Mouse (Mus musculus) ES-Bruce4 (cell line): ENCODE results near the gene Gcn1l1.

Experiments
- CTCF ChIP-seq: IDR thresholded peaks from one replicate; pipeline ENCODE4 v1.8.1; 2011; ENCODE audit warnings: low read depth, low read length
- EP300 ChIP-seq: IDR thresholded peaks from 2 replicates; pipeline ENCODE4 v1.6.1; 2011; ENCODE audit warnings: low read depth, low read length; ENCODE audit not compliant: insufficient read depth

- TF ChIP-seq CTCF (peak; percentile 83), EP300 (peak; percentile 42; the same call in 1 of the 2 replicates)
Observed at GRCm38 (mm10) chr5:115652681-115653575, 87.9 kb downstream of the Gcn1l1 start.
